Mouse (Mus musculus) heart, postnatal 0 days (tissue): ENCODE measurements around the gene Mecom. TPM values are rescaled to one million over a fixed set of nuclear protein-coding genes. Genes with fewer than 3 reads are reported as not detected.

Experiments
- ATAC-seq: fragments of 200-750 bp; cut with Nextera tagmentation; 2 replicates; pipeline ENCODE4 v1.8.0; 2017; ENCODE audit warnings: low read depth, moderate number of reproducible peaks, moderate library complexity; ENCODE audit not compliant: insufficient read depth
- DNase-seq: peaks from one replicate; pipeline ENCODE4 v3.0.0-alpha.2; 2016; ENCODE audit warnings: low spot score
- H3K27ac ChIP-seq: fragments of 300-500 bp; sonication (generic); 2 replicates; pipeline ENCODE4 v1.5.1; 2014; ENCODE audit warnings: low read depth, mild to moderate bottlenecking
- H3K27me3 ChIP-seq: fragments of 300-500 bp; sonication (generic); 2 replicates; pipeline ENCODE4 v1.6.1; 2014; ENCODE audit warnings: low read length, mixed read lengths; ENCODE audit not compliant: control insufficient read depth, insufficient read depth
- H3K36me3 ChIP-seq: fragments of 300-500 bp; sonication (generic); replicated peaks from 2 replicates; pipeline ENCODE4 v1.6.1; 2014; ENCODE audit warnings: low read length, mixed read lengths; ENCODE audit not compliant: control insufficient read depth, insufficient read depth
- H3K4me1 ChIP-seq: fragments of 300-500 bp; sonication (generic); 2 replicates; pipeline ENCODE4 v1.6.1; 2014; ENCODE audit warnings: antibody characterized with exemption; ENCODE audit not compliant: control insufficient read depth, insufficient read depth
- H3K4me2 ChIP-seq: fragments of 300-500 bp; sonication (generic); 2 replicates; pipeline ENCODE4 v1.6.1; 2014; ENCODE audit warnings: low read depth, mild to moderate bottlenecking, low read length, moderate library complexity
- H3K4me3 ChIP-seq: fragments of 300-500 bp; sonication (generic); 2 replicates; pipeline ENCODE4 v1.5.1; 2014; ENCODE audit warnings: low read depth, low read length
- H3K9ac ChIP-seq: fragments of 300-500 bp; sonication (generic); replicated peaks from 2 replicates; pipeline ENCODE4 v1.6.1; 2014; ENCODE audit warnings: low read depth, low read length, mixed read lengths
- H3K9me3 ChIP-seq: fragments of 300-500 bp; sonication (generic); replicated peaks from 2 replicates; pipeline ENCODE4 v1.6.1; 2016; ENCODE audit warnings: low read length; ENCODE audit not compliant: control insufficient read depth
- CTCF ChIP-seq: IDR thresholded peaks from 2 replicates; pipeline ENCODE4 v1.5.1; 2016; ENCODE audit warnings: antibody characterized with exemption, control low read depth, low read depth
- EP300 ChIP-seq: IDR thresholded peaks from 2 replicates; pipeline ENCODE4 v1.6.1; 2016; ENCODE audit warnings: antibody characterized with exemption, low read depth
- WGBS: fragments of 180-500 bp; shearing (Covaris S2); extraction: QIAGEN DNeasy Blood & Tissue Kit; methylation state at CpG from one replicate; pipeline ENCODE4 v1.1.7; 2014; 5-methylcytosine and 5-hydroxymethylcytosine counted together
- polyA plus RNA-seq: library from polyadenylated mRNA; unstranded; fragments of >200 nt; fragmentation: Nextera tagmentation; extraction: Ambion mirVana; gene quantifications from 2 replicates; pipeline ENCODE4 v1.2.1, GENCODE M21; 2015
- total RNA-seq: library from RNA; depleted of rRNA; stranded (reverse); fragments of >200 nt; gene quantifications from 2 replicates; pipeline ENCODE4 v1.2.3, GENCODE M21; 2014; ENCODE audit warnings: low replicate concordance

Mecom gene
- total and polyA plus RNA-seq, 2 experiments from 2014 or later: 8.5 to 18.9 TPM

DNA sequence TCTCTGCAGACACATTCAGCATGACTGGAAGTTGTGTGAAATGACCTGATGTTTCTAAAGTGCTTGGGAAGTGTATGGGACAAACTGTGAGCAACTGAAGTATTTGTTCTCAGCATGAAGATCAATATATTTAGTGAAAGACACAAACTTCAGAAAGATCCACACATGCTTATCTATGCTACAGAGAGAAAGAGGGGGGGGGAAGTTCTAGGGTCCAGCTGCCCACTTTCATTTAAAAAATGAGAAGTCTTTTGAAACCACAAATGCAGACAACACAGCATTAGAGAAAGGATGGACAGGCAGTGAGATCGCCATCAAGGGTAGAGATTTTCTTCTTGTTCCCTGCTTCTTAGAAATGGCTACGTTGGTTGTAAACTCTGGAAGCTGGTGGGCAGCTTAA is 404.4 kb downstream of the Mecom start:
- no peak overlapping the region for H3K9ac ChIP-seq
- H3K36me3 ChIP-seq: no peaks in the 10 kb centered on the region
- no peak overlapping the region for H3K4me3 ChIP-seq
- TF ChIP-seq CTCF (no peak), EP300 (no peak)
- H3K4me2 ChIP-seq: no peak overlapping the region
- H3K4me1 ChIP-seq: no peaks in the 10 kb centered on the region; the same call in 1 of the 2 replicates
- WGBS: 88% methylated on average over 2 of the region's 2 CpGs
- no peaks in the 10 kb centered on the region for H3K9me3 ChIP-seq
- H3K27ac ChIP-seq: no peak overlapping the region
- H3K27me3 ChIP-seq: no peaks in the 10 kb centered on the region
- ATAC-seq (no peak), DNase-seq (no peak)

DNA sequence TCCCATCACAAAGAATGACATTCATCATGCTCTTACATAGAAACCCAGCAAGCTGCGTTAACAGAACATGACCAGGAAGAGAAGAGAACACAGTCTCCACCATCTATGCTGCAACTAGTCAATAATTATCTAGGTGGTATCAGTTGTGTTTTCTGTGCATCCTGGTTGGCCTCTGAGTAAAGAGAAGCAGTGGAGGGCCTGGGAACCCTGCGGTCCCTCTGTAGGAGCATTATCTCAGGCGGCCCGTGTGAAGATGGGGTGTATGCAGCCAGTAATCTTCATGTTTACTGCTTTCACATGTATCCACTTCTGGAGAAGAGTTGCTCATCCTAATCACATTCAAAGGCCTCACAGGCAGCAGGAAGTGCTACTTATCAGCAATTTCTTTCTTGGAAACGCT is 407.5 kb downstream of the Mecom start:
- Histone ChIP-seq H3K9ac (no peak overlapping the region), H3K27me3 (no peaks in the 10 kb centered on the region), H3K36me3 (no peaks in the 10 kb centered on the region), H3K27ac (no peak overlapping the region), H3K4me1 (no peaks in the 10 kb centered on the region; the same call in 1 of the 2 replicates), H3K4me3 (no peak overlapping the region), H3K9me3 (no peaks in the 10 kb centered on the region), H3K4me2 (no peak overlapping the region)
- TF ChIP-seq CTCF: no peak
- no peak for TF ChIP-seq EP300
- WGBS: 63% methylated on average over 5 of the region's 5 CpGs
- DNase-seq (no peak), ATAC-seq (no peak)

DNA sequence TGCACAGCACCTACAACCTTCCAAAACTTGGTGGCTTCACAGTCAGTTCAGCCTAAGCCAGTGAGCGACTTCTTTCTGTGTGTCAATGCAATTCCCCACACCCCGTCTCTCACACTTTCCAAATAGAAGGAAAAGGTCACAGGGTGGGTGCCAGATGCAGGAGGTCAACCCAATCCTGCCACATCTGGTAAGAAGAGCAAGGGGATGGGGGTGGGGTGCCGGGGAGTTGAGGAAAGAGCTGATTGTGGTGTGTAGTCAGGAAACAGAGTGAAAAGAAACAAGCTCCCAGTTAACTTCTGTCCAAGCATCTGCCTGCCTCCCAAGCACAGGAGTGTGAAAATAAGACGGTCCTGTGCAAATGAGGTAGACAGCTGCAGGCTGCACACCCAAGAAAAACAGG is 408.1 kb downstream of the Mecom start:
- H3K9me3 ChIP-seq: no peaks in the 10 kb centered on the region
- no peak for DNase-seq

DNA sequence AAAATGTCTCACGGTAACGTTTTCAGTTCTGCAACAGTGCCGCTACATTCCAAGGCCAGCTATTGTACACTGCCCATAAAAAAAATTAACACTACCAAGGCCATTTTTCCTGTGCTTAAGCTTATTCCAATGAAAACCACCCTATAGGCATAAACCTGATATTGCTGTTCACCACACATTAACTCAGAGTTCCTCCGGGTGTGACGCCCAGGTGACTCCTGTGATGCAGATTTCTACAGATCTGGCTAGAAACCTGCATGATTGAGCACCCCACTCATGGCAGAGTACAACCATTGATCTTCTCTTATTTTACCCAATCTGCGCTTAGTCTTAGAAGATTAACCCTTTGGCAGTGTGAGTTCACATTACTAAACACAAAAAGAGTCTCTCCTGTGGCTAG is 409.2 kb downstream of the Mecom start:
- DNase-seq (no peak), ATAC-seq (no peak)
- H3K9me3 ChIP-seq: no peaks in the 10 kb centered on the region
- no peaks in the 10 kb centered on the region for H3K4me1 ChIP-seq
- no peak overlapping the region for H3K4me2 ChIP-seq
- 87% methylated on average over 6 of the region's 6 CpGs for WGBS
- H3K27me3 ChIP-seq: no peaks in the 10 kb centered on the region
- H3K9ac ChIP-seq: no peak overlapping the region
- no peak overlapping the region for H3K27ac ChIP-seq
- no peaks in the 10 kb centered on the region for H3K36me3 ChIP-seq
- no peak overlapping the region for H3K4me3 ChIP-seq
- TF ChIP-seq CTCF (no peak), EP300 (no peak)

More for the DNA sequence above, 408.1 kb downstream of the Mecom start:
- no peaks in the 10 kb centered on the region for H3K27me3 ChIP-seq
- no peak overlapping the region for H3K4me3 ChIP-seq
- no peak overlapping the region for H3K9ac ChIP-seq
- 67% methylated on average over 4 of the region's 4 CpGs for WGBS
- no peak overlapping the region for H3K27ac ChIP-seq
- H3K4me2 ChIP-seq: no peak overlapping the region
- no peak for ATAC-seq
- H3K36me3 ChIP-seq: no peaks in the 10 kb centered on the region
- TF ChIP-seq EP300: no peak
- H3K4me1 ChIP-seq: no peaks in the 10 kb centered on the region

- Histone ChIP-seq H3K9ac (no peak overlapping the region), H3K9me3 (no peaks in the 10 kb centered on the region), H3K36me3 (no peaks in the 10 kb centered on the region), H3K27ac (no peak overlapping the region), H3K4me2 (no peak overlapping the region), H3K4me3 (no peak overlapping the region), H3K27me3 (no peaks in the 10 kb centered on the region), H3K4me1 (no peaks in the 10 kb centered on the region)
- TF ChIP-seq EP300 (no peak), CTCF (no peak)
- WGBS: 77% methylated on average over 6 of the region's 6 CpGs
- ATAC-seq (no peak), DNase-seq (no peak)
Measured at GRCm38 (mm10) chr3:30135857-30136256, 412.0 kb downstream of the Mecom start.

DNA sequence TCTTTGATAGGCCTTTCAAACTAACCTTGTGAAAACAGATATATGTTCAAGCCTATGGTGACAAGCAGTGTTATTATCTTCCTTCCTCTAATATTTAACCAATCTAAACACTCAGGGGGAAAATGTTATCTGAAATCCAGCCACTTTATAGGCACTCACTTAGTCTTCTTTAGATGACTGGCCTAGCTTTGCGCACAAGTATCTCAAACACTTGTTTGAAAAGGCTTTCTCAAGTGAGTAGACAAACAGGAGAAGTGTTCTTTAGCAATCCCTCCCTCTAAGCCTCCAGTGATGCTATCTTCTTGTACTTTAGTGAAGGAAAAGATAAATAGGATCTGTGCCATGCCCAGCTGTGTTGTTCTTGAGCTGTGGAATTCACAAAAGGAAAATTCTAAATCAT is 412.7 kb downstream of the Mecom start:
- WGBS: 47% methylated on average over 1 of the region's 1 CpGs
- no peak for DNase-seq
- H3K36me3 ChIP-seq: no peaks in the 10 kb centered on the region
- no peak for TF ChIP-seq CTCF
- no peak for TF ChIP-seq EP300
- no peaks in the 10 kb centered on the region for H3K4me1 ChIP-seq
- no peaks in the 10 kb centered on the region for H3K9me3 ChIP-seq
- ATAC-seq: no peak
- H3K27me3 ChIP-seq: no peaks in the 10 kb centered on the region
- H3K9ac ChIP-seq: no peak overlapping the region
- no peak overlapping the region for H3K4me2 ChIP-seq
- no peak overlapping the region for H3K27ac ChIP-seq
- no peak overlapping the region for H3K4me3 ChIP-seq
